Mouse (Mus musculus): ENCODE measurements around the gene Bbs1.
"Not testable (repeated sequence)": the region's sequence is repeated elsewhere in the genome, so short reads cannot be mapped to it uniquely, and the experiment has no call there.

The Bbs1 gene

GRCm38 (mm10) chr19:4883961-4884360 lies 22.5 kb downstream of the Bbs1 start:
- DNase-seq (ENCODE audit: low read depth, low spot score) = no peak

GRCm38 (mm10) chr19:4879324-4879703 lies 27.1 kb downstream of the Bbs1 start:
- DNase-seq (ENCODE audit: low read depth, low spot score) = no peak

GRCm38 (mm10) chr19:4878405-4879323 lies 27.8 kb downstream of the Bbs1 start, which contains the start of gene Zdhhc24:
Gene Zdhhc24 (plus strand): TSS chr19:4878668.
- DNase-seq (ENCODE audit: low read depth, low spot score) = peak; percentile 92

- DNase-seq (ENCODE audit: low read depth, low spot score) = no peak
Observed at GRCm38 (mm10) chr19:4877785-4878184, 28.6 kb downstream of the Bbs1 start, which contains the start of gene Actn3. Gene Actn3 (minus strand): TSS chr19:4877909.

- no peak for DNase-seq (ENCODE audit: low read depth, low spot score)
Observed at GRCm38 (mm10) chr19:4876755-4877154, 29.7 kb downstream of the Bbs1 start.

GRCm38 (mm10) chr19:4876241-4876640 lies 30.2 kb downstream of the Bbs1 start:
- no peak for DNase-seq (ENCODE audit: low read depth, low spot score)

- DNase-seq (ENCODE audit: low read depth, low spot score) = not testable (repeated sequence)
Observed at GRCm38 (mm10) chr19:4874613-4875012, 31.8 kb downstream of the Bbs1 start.

- DNase-seq (ENCODE audit: low read depth, low spot score) = no peak
Observed at GRCm38 (mm10) chr19:4865147-4865546, 41.3 kb downstream of the Bbs1 start.

- no peak for DNase-seq (ENCODE audit: low read depth, low spot score)
Observed at GRCm38 (mm10) chr19:4863048-4863447, 43.4 kb downstream of the Bbs1 start.

GRCm38 (mm10) chr19:4859081-4859480 lies 47.3 kb downstream of the Bbs1 start:
- no peak for DNase-seq (ENCODE audit: low read depth, low spot score)

- no peak for DNase-seq (ENCODE audit: low read depth, low spot score)
Observed at GRCm38 (mm10) chr19:4855951-4856350, 50.5 kb downstream of the Bbs1 start.

- no peak for DNase-seq (ENCODE audit: low read depth, low spot score)
Observed at GRCm38 (mm10) chr19:4855470-4855820, 51.0 kb downstream of the Bbs1 start.

GRCm38 (mm10) chr19:4854552-4855469 lies 51.6 kb downstream of the Bbs1 start, which contains the start of gene Ctsf:
Gene Ctsf (plus strand): TSS chr19:4855130.
- DNase-seq (ENCODE audit: low read depth, low spot score) = peak; percentile 91

- no peak for DNase-seq (ENCODE audit: low read depth, low spot score)
Observed at GRCm38 (mm10) chr19:4850281-4850680, 56.1 kb downstream of the Bbs1 start.

GRCm38 (mm10) chr19:4849800-4850199 lies 56.6 kb downstream of the Bbs1 start:
- no peak for DNase-seq (ENCODE audit: low read depth, low spot score)

GRCm38 (mm10) chr19:4847490-4847889 lies 58.9 kb downstream of the Bbs1 start:
- DNase-seq (ENCODE audit: low read depth, low spot score) = no peak

- no peak for DNase-seq (ENCODE audit: low read depth, low spot score)
Observed at GRCm38 (mm10) chr19:4845846-4846245, 60.6 kb downstream of the Bbs1 start.

- DNase-seq (ENCODE audit: low read depth, low spot score) = no peak
Observed at GRCm38 (mm10) chr19:4842611-4843010, 63.8 kb downstream of the Bbs1 start.

- no peak for DNase-seq (ENCODE audit: low read depth, low spot score)
Observed at GRCm38 (mm10) chr19:4840848-4841247, 65.6 kb downstream of the Bbs1 start.

GRCm38 (mm10) chr19:4839149-4839548 lies 67.3 kb downstream of the Bbs1 start, which contains the start of the genes Ccs and Ccdc87:
Gene Ccs (minus strand): TSS chr19:4839332.
Gene Ccdc87 (plus strand): TSS chr19:4839366.
- DNase-seq (ENCODE audit: low read depth, low spot score) = peak; percentile 91

- no peak for DNase-seq (ENCODE audit: low read depth, low spot score)
Observed at GRCm38 (mm10) chr19:4838526-4839140, 67.8 kb downstream of the Bbs1 start.

- DNase-seq (ENCODE audit: low read depth, low spot score) = no peak
Observed at GRCm38 (mm10) chr19:4837049-4837448, 69.4 kb downstream of the Bbs1 start.
